Comparison of ENCODE assay signal across 21 mouse cellular contexts in the genomic region with DNA sequence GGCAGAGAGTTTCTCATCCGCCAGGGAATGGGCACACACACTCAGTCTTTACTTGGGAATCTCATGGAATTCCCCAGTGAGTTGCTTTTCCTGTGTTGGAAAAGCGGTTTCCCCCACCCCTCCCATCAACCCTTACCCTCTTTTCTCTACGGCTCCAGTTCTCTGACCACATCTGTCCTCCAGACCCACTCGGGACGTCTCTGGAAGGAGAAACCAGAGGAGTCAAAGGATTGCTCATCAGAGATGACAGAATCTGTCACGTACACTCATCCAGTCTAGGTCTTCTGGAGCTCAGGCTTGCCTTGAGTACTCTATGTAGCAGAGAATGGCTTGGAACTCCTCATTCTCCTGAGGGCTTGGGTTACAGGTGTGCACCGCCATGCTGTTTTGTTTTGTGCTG. TPM values are rescaled to one million over a fixed set of nuclear protein-coding genes. Genes with fewer than 3 reads are reported as not detected.
DNase-seq lines count a peak whose midpoint lies in the region; ATAC-seq lines count a peak whose summit lies in the region.
"Had no signal": no experiment of that assay in that cellular context is flagged by ENCODE, and none has a peak within 500 bp of the region (broad histone marks: within the 10 kb centered on the region; RNA-seq: fewer than 3 reads in every experiment).

No protein-coding gene starts in this region.

- WGBS in forebrain, embryonic 11.5 days, result 86% methylated on average over 7 of the region's 7 CpGs
- 76% methylated on average over 7 of the region's 7 CpGs for WGBS in forebrain, embryonic 14.5 days
- 77% methylated on average over 7 of the region's 7 CpGs for WGBS in limb, embryonic 10.5 days

- no peak overlapping the region for H3K4me2 ChIP-seq in forebrain, embryonic 11.5 days (ENCODE audit: low read depth, low read length, severe bottlenecking)
- no peak overlapping the region for H3K4me2 ChIP-seq in forebrain, embryonic 14.5 days (ENCODE audit: low read length)
- H3K4me2 ChIP-seq: forebrain, embryonic 13.5 days; heart, embryonic 11.5 days; heart, embryonic 15.5 days; hindbrain, embryonic 13.5 days had no signal

- H3K27me3 ChIP-seq in forebrain, embryonic 11.5 days (ENCODE audit: control insufficient read depth, insufficient read depth, low read length), result no peaks in the 10 kb centered on the region
- no peaks in the 10 kb centered on the region for H3K27me3 ChIP-seq in forebrain, embryonic 14.5 days (replicated peaks; ENCODE audit: control insufficient read depth, insufficient read depth, low read length)
- H3K27me3 ChIP-seq in limb, embryonic 10.5 days (ENCODE audit: low read depth, poor library complexity, severe bottlenecking), result no peaks in the 10 kb centered on the region
- H3K27me3 ChIP-seq: forebrain, embryonic 13.5 days; heart, embryonic 15.5 days; hindbrain, embryonic 13.5 days had no signal

- H3K36me3 ChIP-seq in forebrain, embryonic 11.5 days (ENCODE audit: control insufficient read depth, insufficient read depth, low read length), result no peaks in the 10 kb centered on the region
- H3K36me3 ChIP-seq in forebrain, embryonic 14.5 days (ENCODE audit: control insufficient read depth, insufficient read depth, low read length), result no peaks in the 10 kb centered on the region
- no peaks in the 10 kb centered on the region for H3K36me3 ChIP-seq in limb, embryonic 10.5 days
- H3K36me3 ChIP-seq: heart, embryonic 15.5 days; hindbrain, embryonic 13.5 days had no signal

- no peak overlapping the region for H3K27ac ChIP-seq in forebrain, embryonic 11.5 days (ENCODE audit: low read depth, low read length)
- no peak overlapping the region for H3K27ac ChIP-seq in forebrain, embryonic 14.5 days (ENCODE audit: low read depth, low read length)
- peak overlapping the region; percentile 36; the same call in 1 of the 2 replicates for H3K27ac ChIP-seq in limb, embryonic 10.5 days
- H3K27ac ChIP-seq: forebrain, embryonic 13.5 days; gastrocnemius, adult 2 months; heart, embryonic 15.5 days; hindbrain, embryonic 13.5 days; hindbrain, postnatal 0 days had no signal

- ATAC-seq in forebrain, embryonic 11.5 days (replicated peaks; ENCODE audit: low FRiP score), result no peak
- ATAC-seq in forebrain, embryonic 14.5 days, result no peak
- ATAC-seq: forebrain, embryonic 13.5 days; hindbrain, postnatal 0 days had no signal

- H3K9ac ChIP-seq in forebrain, embryonic 11.5 days (ENCODE audit: low read length), result no peak overlapping the region
- no peak overlapping the region for H3K9ac ChIP-seq in forebrain, embryonic 14.5 days (ENCODE audit: low read length)
- H3K9ac ChIP-seq: forebrain, embryonic 13.5 days; heart, embryonic 15.5 days; hindbrain, embryonic 13.5 days had no signal

- H3K4me3 ChIP-seq in forebrain, embryonic 11.5 days (ENCODE audit: low read depth, low read length), result no peak overlapping the region
- no peak overlapping the region for H3K4me3 ChIP-seq in forebrain, embryonic 14.5 days (ENCODE audit: low read depth, low read length)
- no peak overlapping the region for H3K4me3 ChIP-seq in limb, embryonic 10.5 days
- H3K4me3 ChIP-seq: forebrain, embryonic 13.5 days; gastrocnemius, adult 2 months; heart, embryonic 15.5 days; hindbrain, embryonic 13.5 days had no signal

- H3K4me1 ChIP-seq in forebrain, embryonic 11.5 days (replicated peaks; ENCODE audit: control insufficient read depth, insufficient read depth, low read length), result no peaks in the 10 kb centered on the region
- no peaks in the 10 kb centered on the region for H3K4me1 ChIP-seq in forebrain, embryonic 14.5 days (ENCODE audit: control insufficient read depth, insufficient read depth, low read length)
- peaks cover 24% of the 10 kb centered on the region for H3K4me1 ChIP-seq in limb, embryonic 10.5 days
- H3K4me1 ChIP-seq: forebrain, embryonic 13.5 days; heart, embryonic 15.5 days; hindbrain, embryonic 13.5 days had no signal

- DNase-seq in forebrain, embryonic 11.5 days (ENCODE audit: low spot score), result peak; percentile 43
- DNase-seq in forebrain, embryonic 14.5 days (ENCODE audit: low spot score), result no peak
- DNase-seq in 3T3-L1 (ENCODE audit: low read depth, low spot score) (peak; percentile 47), adipocyte (ENCODE audit: low spot score) (peak; percentile 51)
- DNase-seq in limb, embryonic 10.5 days (ENCODE audit: low spot score), result no peak
- DNase-seq in cerebellum, postnatal 4 days (ENCODE audit: low spot score in 2 of 2), result no peak
- DNase-seq in heart, adult 9 months (ENCODE audit: low spot score in 2 of 2), result no peak
- DNase-seq: adrenal gland, postnatal 10 days; cerebellum, adult 18-20 months; cerebellum, adult 9-11 months; gastrocnemius, adult 2 months; gastrocnemius, postnatal 25 days; heart, postnatal 14 days; kidney, adult 11 months had no signal

- H3K9me3 ChIP-seq in forebrain, embryonic 11.5 days (ENCODE audit: control insufficient read depth, low read length), result no peaks in the 10 kb centered on the region
- no peaks in the 10 kb centered on the region for H3K9me3 ChIP-seq in forebrain, embryonic 14.5 days (replicated peaks; ENCODE audit: control insufficient read depth, low read length)
- no peaks in the 10 kb centered on the region for H3K9me3 ChIP-seq in limb, embryonic 10.5 days (replicated peaks)
- H3K9me3 ChIP-seq: forebrain, embryonic 13.5 days; heart, embryonic 15.5 days; hindbrain, embryonic 13.5 days had no signal

RNA-seq across cellular contexts. Expression of a gene that starts 18.4 kb away (rescaled TPM):
- polyA plus RNA-seq in forebrain, embryonic 11.5 days (2014; fragmentation: Nextera tagmentation; extraction: Ambion mirVana), result not detected in 2 replicates
- 0.08 and 0.10 TPM in 2 replicates for polyA plus RNA-seq in forebrain, embryonic 14.5 days (2014; fragmentation: Nextera tagmentation; extraction: Ambion mirVana)
- polyA plus RNA-seq in limb, embryonic 10.5 days (2016; fragmentation: Nextera tagmentation; extraction: Ambion mirVana), result 0.03 TPM in 1 of 2 replicates, not detected in the other
- polyA plus RNA-seq: forebrain, embryonic 13.5 days; hindbrain, embryonic 13.5 days had no signal

RNA-seq across cellular contexts. Expression of a gene that starts 18.6 kb away (rescaled TPM):
- polyA plus RNA-seq in forebrain, embryonic 11.5 days (2014; fragmentation: Nextera tagmentation; extraction: Ambion mirVana), result not detected in 2 replicates
- polyA plus RNA-seq in forebrain, embryonic 14.5 days (2014; fragmentation: Nextera tagmentation; extraction: Ambion mirVana), result 0.09 TPM in 1 of 2 replicates, not detected in the other
- not detected in 2 replicates for polyA plus RNA-seq in limb, embryonic 10.5 days (2016; fragmentation: Nextera tagmentation; extraction: Ambion mirVana)
- polyA plus RNA-seq: cortical plate, adult 2 months; forebrain, embryonic 13.5 days; heart, embryonic 11.5 days; heart, embryonic 15.5 days; hindbrain, embryonic 13.5 days; hindbrain, postnatal 0 days; intestine, embryonic 14.5 days had no signal

RNA-seq across cellular contexts. Expression of a gene that starts 23.9 kb away (rescaled TPM):
- 2.8 and 3.1 TPM in 2 replicates for polyA plus RNA-seq in forebrain, embryonic 11.5 days (2014; fragmentation: Nextera tagmentation; extraction: Ambion mirVana)
- polyA plus RNA-seq in forebrain, embryonic 14.5 days (2014; fragmentation: Nextera tagmentation; extraction: Ambion mirVana), result 0.94 and 1.1 TPM in 2 replicates
- 2.7 and 2.8 TPM in 2 replicates for polyA plus RNA-seq in limb, embryonic 10.5 days (2016; fragmentation: Nextera tagmentation; extraction: Ambion mirVana)

RNA-seq across cellular contexts. Expression of a gene that starts 32.8 kb away (rescaled TPM):
- 189 and 193 TPM in 2 replicates for polyA plus RNA-seq in forebrain, embryonic 11.5 days (2014; fragmentation: Nextera tagmentation; extraction: Ambion mirVana)
- 103 and 107 TPM in 2 replicates for polyA plus RNA-seq in forebrain, embryonic 14.5 days (2014; fragmentation: Nextera tagmentation; extraction: Ambion mirVana)
- polyA plus RNA-seq in limb, embryonic 10.5 days (2016; fragmentation: Nextera tagmentation; extraction: Ambion mirVana), result 210 and 214 TPM in 2 replicates

RNA-seq across cellular contexts. Expression of a gene that starts 46.7 kb away (rescaled TPM):
- 159 and 165 TPM in 2 replicates for polyA plus RNA-seq in forebrain, embryonic 11.5 days (2014; fragmentation: Nextera tagmentation; extraction: Ambion mirVana)
- 172 and 177 TPM in 2 replicates for polyA plus RNA-seq in forebrain, embryonic 14.5 days (2014; fragmentation: Nextera tagmentation; extraction: Ambion mirVana)
- 148 TPM in 2 replicates for polyA plus RNA-seq in limb, embryonic 10.5 days (2016; fragmentation: Nextera tagmentation; extraction: Ambion mirVana)

Comparison
In these comparisons a context has a peak if more than half of its experiments do, and no peak if none do; other contexts are left out.
1. DNase-seq: peak in forebrain, embryonic 11.5 days (single experiment), 3T3-L1 (single experiment) and adipocyte (single experiment); none in forebrain, embryonic 14.5 days (single experiment), limb, embryonic 10.5 days (single experiment), cerebellum, postnatal 4 days (0 of 2) and heart, adult 9 months (0 of 2).